Mouse (Mus musculus) olfactory bulb, adult 2 months (tissue): ENCODE measurements around the gene Eif2s3x. TPM values are rescaled to one million over a fixed set of nuclear protein-coding genes. Genes with fewer than 3 reads are reported as not detected.

Source experiments
- H3K27ac ChIP-seq: fragments of 200-500 bp; 2 replicates; pipeline ENCODE4 v1.5.1; 2012; ENCODE audit warnings: low read depth, low read length; ENCODE audit not compliant: insufficient read depth
- H3K4me1 ChIP-seq: fragments of 200-500 bp; 2 replicates; pipeline ENCODE4 v1.6.1; 2012; ENCODE audit warnings: low read length; ENCODE audit not compliant: control insufficient read depth, insufficient read depth
- H3K4me3 ChIP-seq: fragments of 200-500 bp; 2 replicates; pipeline ENCODE4 v1.5.1; 2012; ENCODE audit warnings: mild to moderate bottlenecking, low read depth, low read length, moderate library complexity; ENCODE audit not compliant: insufficient read depth
- CTCF ChIP-seq: fragments of 200-500 bp; IDR thresholded peaks from 2 replicates; pipeline ENCODE4 v1.5.1; 2012; ENCODE audit warnings: low read depth, mild to moderate bottlenecking, low read length, moderate library complexity; ENCODE audit not compliant: insufficient read depth
- POLR2A ChIP-seq: fragments of 200-500 bp; IDR thresholded peaks from 2 replicates; pipeline ENCODE4 v1.6.1; 2012; ENCODE audit warnings: mild to moderate bottlenecking, low read depth, low read length, moderate library complexity; ENCODE audit not compliant: insufficient read depth
- WGBS: fragments of 180-500 bp; shearing (Covaris S2); methylation state at CpG from one replicate; pipeline ENCODE4 v1.1.7; 2018; 5-methylcytosine and 5-hydroxymethylcytosine counted together
- polyA plus RNA-seq: library from polyadenylated mRNA; stranded (reverse); fragments of >200 nt; gene quantifications from 2 replicates; pipeline ENCODE4 v1.2.4, GENCODE M21; 2012; ENCODE audit warnings: low replicate concordance; ENCODE audit not compliant: missing spikeins, insufficient read depth, insufficient read length

Gene Eif2s3x
- not detected in 2 replicates for polyA plus RNA-seq

- peak within 1 kb of the TSS; percentile 61 for H3K4me3 ChIP-seq
- WGBS, result under 1% methylated on average over 52 of the region's 52 CpGs
Measured at GRCm38 (mm10) chrX:94212597-94213321, at the start of gene Eif2s3x. Gene Eif2s3x, minus strand, starts transcription at chrX:94212862.

GRCm38 (mm10) chrX:94235601-94236000 lies 22.9 kb upstream of the Eif2s3x start:
- no peak for TF ChIP-seq POLR2A
- no peak for TF ChIP-seq CTCF
- WGBS, result 17% methylated on average over 12 of the region's 12 CpGs
- Histone ChIP-seq H3K27ac (no peak overlapping the region; the same call in 1 of the 2 replicates), H3K4me1 (no peaks in the 10 kb centered on the region), H3K4me3 (peak overlapping the region; percentile 94)

More at GRCm38 (mm10) chrX:94212597-94213321, at the start of gene Eif2s3x:
- Histone ChIP-seq H3K4me1 (no peaks in the 10 kb centered on the region), H3K27ac (peak within 1 kb of the TSS; percentile 96)
- peak; percentile 67; the same call in 1 of the 2 replicates for TF ChIP-seq CTCF
- no peak; the same call in 1 of the 2 replicates for TF ChIP-seq POLR2A

GRCm38 (mm10) chrX:94235190-94235555 lies 22.5 kb upstream of the Eif2s3x start:
- WGBS, result 12% methylated on average over 35 of the region's 35 CpGs
- no peaks in the 10 kb centered on the region for H3K4me1 ChIP-seq
- H3K4me3 ChIP-seq, result peak overlapping the region; percentile 94
- peak overlapping the region; percentile 77 for H3K27ac ChIP-seq
- TF ChIP-seq POLR2A (no peak), CTCF (no peak)

- peak within 1 kb of the TSS; percentile 94 for H3K4me3 ChIP-seq
- 5% methylated on average over 51 of the region's 70 CpGs for WGBS
- TF ChIP-seq POLR2A (no peak; the same call in 1 of the 2 replicates), CTCF (0 out of 2 replicates have a peak, but pooled peaks have one; percentile 21)
- H3K27ac ChIP-seq, result peak within 1 kb of the TSS; percentile 80
- no peaks in the 10 kb centered on the region for H3K4me1 ChIP-seq
Measured at GRCm38 (mm10) chrX:94234532-94235189, 22.0 kb upstream of the Eif2s3x start, which contains the start of gene Klhl15. Gene Klhl15, plus strand, starts transcription at chrX:94234599.

- Histone ChIP-seq H3K4me3 (peak overlapping the region; percentile 94), H3K4me1 (no peaks in the 10 kb centered on the region), H3K27ac (peak overlapping the region; percentile 73; the same call in 1 of the 2 replicates)
- TF ChIP-seq POLR2A (no peak), CTCF (no peak)
- 11% methylated on average over 25 of the region's 25 CpGs for WGBS
Measured at GRCm38 (mm10) chrX:94233936-94234531, 21.4 kb upstream of the Eif2s3x start.

GRCm38 (mm10) chrX:94233432-94233831 lies 20.8 kb upstream of the Eif2s3x start:
- H3K4me3 ChIP-seq, result no peak overlapping the region
- H3K4me1 ChIP-seq, result no peaks in the 10 kb centered on the region
- TF ChIP-seq POLR2A (no peak), CTCF (no peak)
- 34% methylated on average over 5 of the region's 5 CpGs for WGBS
- H3K27ac ChIP-seq, result no peak overlapping the region

- Histone ChIP-seq H3K4me3 (peak overlapping the region; percentile 61; the same call in 1 of the 2 replicates), H3K4me1 (no peaks in the 10 kb centered on the region), H3K27ac (peak overlapping the region; percentile 62; the same call in 1 of the 2 replicates)
- TF ChIP-seq CTCF, result no peak
- no peak for TF ChIP-seq POLR2A
- WGBS, result 2% methylated on average over 7 of the region's 7 CpGs
Measured at GRCm38 (mm10) chrX:94213384-94213783, 722 bp upstream of the Eif2s3x start.

- Histone ChIP-seq H3K4me3 (peak overlapping the region; percentile 61), H3K27ac (0 out of 2 replicates have a peak overlapping the region, but pooled peaks have one; percentile 24), H3K4me1 (no peaks in the 10 kb centered on the region)
- 0% methylated on average over 12 of the region's 12 CpGs for WGBS
- TF ChIP-seq POLR2A, result no peak
- no peak for TF ChIP-seq CTCF
Measured at GRCm38 (mm10) chrX:94212264-94212596, 432 bp downstream of the Eif2s3x start.
